Mouse (Mus musculus) neural tube, embryonic 14.5 days (tissue): ENCODE data around the gene Mmp8. TPM values are rescaled to one million over a fixed set of nuclear protein-coding genes. Genes with fewer than 3 reads are reported as not detected.

ENCODE experiments used
- ATAC-seq: fragments of 200-750 bp; cut with Nextera tagmentation; 2 replicates; pipeline ENCODE4 v1.8.0; 2017; ENCODE audit warnings: low read depth, mild to moderate bottlenecking, moderate TSS enrichment, moderate library complexity
- H3K27ac ChIP-seq: fragments of 300-500 bp; sonication (generic); 2 replicates; pipeline ENCODE4 v1.5.1; 2014; ENCODE audit warnings: low read depth, mild to moderate bottlenecking, control low read depth, low read length, moderate library complexity, mixed read lengths
- H3K27me3 ChIP-seq: fragments of 300-500 bp; sonication (generic); 2 replicates; pipeline ENCODE4 v1.6.1; 2014; ENCODE audit warnings: low read length; ENCODE audit not compliant: control insufficient read depth, insufficient read depth
- H3K36me3 ChIP-seq: fragments of 300-500 bp; sonication (generic); 2 replicates; pipeline ENCODE4 v1.6.1; 2014; ENCODE audit warnings: low read length, mixed read lengths; ENCODE audit not compliant: control insufficient read depth, insufficient read depth
- H3K4me1 ChIP-seq: fragments of 300-500 bp; sonication (generic); 2 replicates; pipeline ENCODE4 v1.6.1; 2014; ENCODE audit warnings: low read length; ENCODE audit not compliant: control insufficient read depth, insufficient read depth
- H3K4me2 ChIP-seq: fragments of 300-500 bp; sonication (generic); 2 replicates; pipeline ENCODE4 v1.6.1; 2014; ENCODE audit warnings: mild to moderate bottlenecking, low read depth, low read length, control low read depth
- H3K4me3 ChIP-seq: fragments of 300-500 bp; sonication (generic); 2 replicates; pipeline ENCODE4 v1.5.1; 2014; ENCODE audit warnings: low read depth, low read length, control low read depth, mixed read lengths
- H3K9ac ChIP-seq: fragments of 300-500 bp; sonication (generic); replicated peaks from 2 replicates; pipeline ENCODE4 v1.6.1; 2014; ENCODE audit warnings: low read depth, mild to moderate bottlenecking, control low read depth, low read length, mixed read lengths
- H3K9me3 ChIP-seq: fragments of 300-500 bp; sonication (generic); 2 replicates; pipeline ENCODE4 v1.6.1; 2016; ENCODE audit warnings: low read length; ENCODE audit not compliant: control insufficient read depth
- WGBS: fragments of 180-500 bp; shearing (Covaris S2); extraction: QIAGEN DNeasy Blood & Tissue Kit; methylation state at CpG from one replicate; pipeline ENCODE4 v1.1.7; 2014; 5-methylcytosine and 5-hydroxymethylcytosine counted together
- polyA plus RNA-seq: library from polyadenylated mRNA; unstranded; fragments of >200 nt; fragmentation: Nextera tagmentation; extraction: Ambion mirVana; gene quantifications from 2 replicates; pipeline ENCODE4 v1.2.1, GENCODE M21; 2014

Gene Mmp8
- polyA plus RNA-seq, 1 experiment from 2014 or later = not detected

DNA sequence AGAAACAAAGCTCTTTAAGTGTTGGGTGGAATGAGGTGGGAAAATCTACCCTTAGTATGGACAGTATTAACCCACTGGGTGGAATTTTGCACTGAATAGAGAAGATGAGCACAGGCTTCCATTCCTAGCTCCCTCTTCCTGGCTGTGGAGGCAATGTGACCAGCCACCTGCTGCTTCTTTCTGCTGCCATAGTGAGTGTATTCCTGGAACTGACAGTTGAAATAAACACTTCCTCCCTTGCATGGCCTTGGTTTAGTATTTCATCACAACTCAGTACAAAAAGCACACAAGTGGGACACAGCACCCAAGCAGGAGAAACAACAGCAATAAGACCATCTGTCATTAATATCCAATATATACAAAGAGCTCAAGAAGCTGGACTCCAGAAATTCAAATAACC lies 6.3 kb upstream of the Mmp8 start:
- H3K4me3 ChIP-seq = no peak overlapping the region
- no peak overlapping the region for H3K27ac ChIP-seq
- ATAC-seq = no peak
- no peak overlapping the region for H3K9ac ChIP-seq
- H3K4me2 ChIP-seq = no peak overlapping the region
- H3K4me1 ChIP-seq = no peaks in the 10 kb centered on the region
- H3K36me3 ChIP-seq = no peaks in the 10 kb centered on the region
- H3K27me3 ChIP-seq = no peaks in the 10 kb centered on the region
- no peaks in the 10 kb centered on the region for H3K9me3 ChIP-seq

DNA sequence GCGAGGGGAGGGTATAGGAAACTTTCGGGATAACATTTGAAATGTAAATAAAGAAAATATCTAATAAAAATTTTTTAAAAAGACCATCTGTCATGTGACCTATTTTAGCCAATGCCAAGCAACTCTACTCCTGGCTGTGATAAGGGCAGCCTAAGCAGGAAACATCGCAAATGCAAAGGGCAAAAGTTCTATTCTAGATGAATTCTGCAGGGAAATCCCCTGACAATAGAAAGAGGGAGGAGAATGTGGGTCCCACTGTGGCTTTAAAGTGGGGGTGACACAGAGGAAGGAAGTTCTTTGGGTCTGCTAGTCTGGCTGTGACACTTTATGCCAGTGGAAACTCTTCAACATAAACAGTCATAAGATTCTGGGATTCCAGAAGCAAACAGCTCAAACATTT lies 4.7 kb upstream of the Mmp8 start:
- Histone ChIP-seq H3K4me3 (no peak overlapping the region), H3K9ac (no peak overlapping the region), H3K9me3 (no peaks in the 10 kb centered on the region), H3K27ac (no peak overlapping the region), H3K27me3 (no peaks in the 10 kb centered on the region), H3K4me1 (no peaks in the 10 kb centered on the region), H3K4me2 (no peak overlapping the region), H3K36me3 (no peaks in the 10 kb centered on the region)
- ATAC-seq = no peak
- 87% methylated on average over 3 of the region's 3 CpGs for WGBS

GRCm38 (mm10) chr9:7554382-7554781 lies 3.9 kb upstream of the Mmp8 start:
- Histone ChIP-seq H3K27ac (no peak overlapping the region), H3K9me3 (no peaks in the 10 kb centered on the region), H3K27me3 (no peaks in the 10 kb centered on the region), H3K4me2 (no peak overlapping the region), H3K4me1 (no peaks in the 10 kb centered on the region), H3K4me3 (no peak overlapping the region), H3K36me3 (no peaks in the 10 kb centered on the region), H3K9ac (no peak overlapping the region)
- no peak for ATAC-seq
- 49% methylated on average over 3 of the region's 3 CpGs for WGBS

- WGBS = 81% methylated on average over 4 of the region's 4 CpGs
- no peak for ATAC-seq
These were observed 1.8 kb downstream of the Mmp8 start for GRCm38 (mm10) chr9:7560026-7560425.

DNA sequence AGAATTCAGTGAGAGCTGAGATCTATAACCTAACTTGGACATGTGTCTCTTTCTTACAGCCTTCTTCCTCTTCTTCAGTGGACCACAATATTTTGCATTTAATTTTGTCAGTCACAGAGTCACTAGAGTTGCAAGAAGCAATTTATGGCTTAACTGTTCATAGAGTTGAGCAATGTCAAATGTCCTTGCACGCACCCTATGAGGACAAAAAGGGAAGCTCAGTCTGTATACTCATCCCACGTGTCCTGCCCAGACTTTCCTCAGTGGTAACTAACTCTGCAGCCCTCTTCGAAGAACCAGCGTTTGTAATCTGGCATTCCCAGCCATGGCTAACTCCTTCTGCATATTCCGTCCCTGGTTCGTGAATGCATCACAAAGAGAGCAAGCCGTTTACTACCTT lies 9.1 kb downstream of the Mmp8 start:
- H3K27ac ChIP-seq = no peak overlapping the region
- no peaks in the 10 kb centered on the region for H3K27me3 ChIP-seq
- H3K9me3 ChIP-seq = no peaks in the 10 kb centered on the region
- H3K36me3 ChIP-seq = no peaks in the 10 kb centered on the region
- H3K4me1 ChIP-seq = no peaks in the 10 kb centered on the region
- no peak overlapping the region for H3K9ac ChIP-seq
- no peak overlapping the region for H3K4me3 ChIP-seq
- H3K4me2 ChIP-seq = no peak overlapping the region
- WGBS = 63% methylated on average over 7 of the region's 7 CpGs
- no peak for ATAC-seq

More at GRCm38 (mm10) chr9:7560026-7560425, 1.8 kb downstream of the Mmp8 start:
- Histone ChIP-seq H3K9ac (no peak overlapping the region), H3K9me3 (no peaks in the 10 kb centered on the region), H3K36me3 (no peaks in the 10 kb centered on the region), H3K4me2 (no peak overlapping the region), H3K4me1 (no peaks in the 10 kb centered on the region), H3K27me3 (no peaks in the 10 kb centered on the region), H3K4me3 (no peak overlapping the region), H3K27ac (no peak overlapping the region)

DNA sequence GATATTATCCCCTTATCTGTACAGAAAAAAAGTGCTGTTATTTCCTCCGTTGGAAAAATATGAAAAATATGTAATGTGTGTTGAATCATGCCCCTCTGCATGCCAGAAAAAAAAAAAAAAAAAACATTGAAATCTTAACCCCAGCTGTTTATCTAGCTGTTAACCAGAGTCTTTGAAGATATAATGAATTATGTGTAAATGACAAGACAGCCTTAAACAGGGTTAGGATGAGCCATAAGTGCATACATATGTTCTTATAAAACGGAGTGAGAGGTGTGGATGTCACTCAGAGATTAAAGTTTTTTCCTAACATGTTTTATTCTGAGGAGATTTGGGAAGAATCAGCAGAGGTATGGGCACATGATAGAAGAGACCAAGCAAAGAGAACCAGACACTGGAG lies 9.7 kb downstream of the Mmp8 start:
- no peak overlapping the region for H3K27ac ChIP-seq
- no peak for ATAC-seq
- no peaks in the 10 kb centered on the region for H3K9me3 ChIP-seq
- no peak overlapping the region for H3K9ac ChIP-seq
- no peak overlapping the region for H3K4me3 ChIP-seq
- H3K36me3 ChIP-seq = no peaks in the 10 kb centered on the region
- no peak overlapping the region for H3K4me2 ChIP-seq
- no peaks in the 10 kb centered on the region for H3K27me3 ChIP-seq
- no peaks in the 10 kb centered on the region for H3K4me1 ChIP-seq
- WGBS = 82% methylated on average over 2 of the region's 2 CpGs

GRCm38 (mm10) chr9:7570485-7570884 lies 12.2 kb downstream of the Mmp8 start:
- 91% methylated on average over 1 of the region's 1 CpGs for WGBS
- Histone ChIP-seq H3K4me2 (no peak overlapping the region), H3K4me3 (no peak overlapping the region), H3K27ac (no peak overlapping the region), H3K36me3 (no peaks in the 10 kb centered on the region), H3K9me3 (no peaks in the 10 kb centered on the region), H3K4me1 (no peaks in the 10 kb centered on the region), H3K27me3 (no peaks in the 10 kb centered on the region), H3K9ac (no peak overlapping the region)
- no peak for ATAC-seq

GRCm38 (mm10) chr9:7571162-7571561 lies 12.9 kb downstream of the Mmp8 start, which contains the start of gene Mmp27:
Gene Mmp27, plus strand, starts transcription at chr9:7571396.
- Histone ChIP-seq H3K4me1 (no peaks in the 10 kb centered on the region), H3K4me3 (no peak within 1 kb of the TSS), H3K4me2 (no peak within 1 kb of the TSS), H3K27ac (no peak within 1 kb of the TSS), H3K9ac (no peak within 1 kb of the TSS), H3K9me3 (no peaks in the 10 kb centered on the region), H3K27me3 (no peaks in the 10 kb centered on the region), H3K36me3 (no peaks in the 10 kb centered on the region)
- WGBS = 76% methylated on average over 4 of the region's 4 CpGs
- ATAC-seq = no peak

DNA sequence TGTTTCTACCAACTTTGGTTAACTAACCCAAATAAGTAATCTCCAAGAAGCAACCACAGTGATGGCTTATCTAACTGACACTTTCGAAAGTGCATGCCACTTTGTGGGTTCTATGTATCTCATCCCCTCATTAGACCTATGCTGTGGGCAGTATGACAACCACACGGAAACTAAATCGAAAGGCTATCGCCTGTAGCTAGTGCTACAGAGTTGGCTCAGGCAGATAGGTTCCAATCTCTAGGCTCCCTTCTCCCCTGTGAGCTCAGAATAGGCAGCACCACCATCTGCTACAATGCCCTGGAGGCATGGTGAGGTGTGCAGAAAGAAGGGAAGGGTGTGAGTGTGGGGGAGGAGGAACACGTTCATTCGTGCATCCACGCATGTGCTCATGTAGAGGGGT lies 13.9 kb downstream of the Mmp8 start:
- Histone ChIP-seq H3K9me3 (no peaks in the 10 kb centered on the region), H3K4me2 (no peak overlapping the region), H3K27me3 (no peaks in the 10 kb centered on the region), H3K27ac (no peak overlapping the region), H3K9ac (no peak overlapping the region), H3K4me1 (no peaks in the 10 kb centered on the region), H3K36me3 (no peaks in the 10 kb centered on the region), H3K4me3 (no peak overlapping the region)
- 91% methylated on average over 7 of the region's 7 CpGs for WGBS
- ATAC-seq = no peak
